Mouse (Mus musculus): Measurements from ENCODE around the gene Spop. TPM values are rescaled to one million over a fixed set of nuclear protein-coding genes. Genes with fewer than 3 reads are reported as not detected.

The Spop gene
- polyA plus RNA-seq, 1 experiment from 2014 or later: 140 TPM

DNA sequence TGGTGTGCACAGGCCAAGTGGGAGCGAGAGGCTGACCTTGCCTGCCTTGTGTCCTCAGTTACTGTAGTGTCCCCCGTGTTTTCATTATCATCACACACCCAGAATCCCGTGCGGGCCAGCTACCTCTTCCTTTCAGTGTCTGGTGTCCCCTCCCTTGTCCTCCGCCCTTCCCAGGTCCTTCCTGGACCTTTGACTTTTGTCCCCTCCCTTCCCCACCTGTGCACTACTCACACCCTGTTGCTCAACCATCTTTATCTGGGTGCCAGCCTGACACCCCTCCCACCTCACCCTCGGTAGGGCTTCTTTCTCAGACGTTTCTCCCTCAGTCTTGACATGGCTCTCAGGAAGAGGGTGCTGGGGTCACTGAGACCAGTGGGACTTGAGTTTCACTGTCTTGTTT lies 26.5 kb upstream of the Spop start:
- Histone ChIP-seq H3K36me3 (ENCODE audit: insufficient read depth, low read length) (peaks cover 12% of the 10 kb centered on the region), H3K9ac (replicated peaks; ENCODE audit: low read depth) (no peak overlapping the region), H3K4me1 (ENCODE audit: insufficient read depth, low read depth, low read length) (no peaks in the 10 kb centered on the region), H3K4me2 (replicated peaks; ENCODE audit: low read depth, low read length) (no peak overlapping the region), H3K4me3 (ENCODE audit: low read depth, low read length) (no peak overlapping the region), H3K27me3 (replicated peaks; ENCODE audit: insufficient read depth, low read length) (no peaks in the 10 kb centered on the region), H3K9me3 (ENCODE audit: low read length) (no peaks in the 10 kb centered on the region), H3K27ac (ENCODE audit: low read length) (no peak overlapping the region)
- DNase-seq (ENCODE audit: low spot score): no peak
- 78% methylated on average over 7 of the region's 7 CpGs for WGBS
- no peak for ATAC-seq
- TF ChIP-seq CTCF (IDR thresholded peaks at IDR 0.05) (no peak), EP300 (IDR thresholded peaks at IDR 0.05) (no peak)

DNA sequence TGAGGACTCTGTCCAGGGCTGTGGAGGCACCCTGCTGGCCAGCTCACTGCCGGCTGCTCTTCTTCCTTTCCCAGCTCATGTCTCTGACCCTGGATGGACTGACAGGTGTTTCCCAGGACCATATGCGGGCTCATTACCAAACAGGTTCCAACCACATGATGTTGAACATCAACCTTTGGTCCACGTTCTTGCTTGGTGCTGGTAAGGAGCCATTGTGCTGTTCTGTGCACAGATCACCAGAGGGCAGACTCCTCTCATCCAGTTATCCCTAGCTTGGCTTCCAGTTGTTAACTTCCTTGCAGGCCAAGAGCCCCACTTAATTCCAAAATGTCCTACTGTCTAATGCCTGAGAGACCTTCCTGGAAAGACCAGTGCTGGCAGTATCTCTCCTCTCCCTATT lies 24.9 kb upstream of the Spop start:
- Histone ChIP-seq H3K9me3 (ENCODE audit: low read length) (no peaks in the 10 kb centered on the region), H3K9ac (replicated peaks; ENCODE audit: low read depth) (no peak overlapping the region), H3K36me3 (ENCODE audit: insufficient read depth, low read length) (peaks cover 12% of the 10 kb centered on the region), H3K27ac (ENCODE audit: low read length) (no peak overlapping the region), H3K4me3 (ENCODE audit: low read depth, low read length) (no peak overlapping the region), H3K4me1 (ENCODE audit: insufficient read depth, low read depth, low read length) (no peaks in the 10 kb centered on the region), H3K27me3 (replicated peaks; ENCODE audit: insufficient read depth, low read length) (no peaks in the 10 kb centered on the region), H3K4me2 (replicated peaks; ENCODE audit: low read depth, low read length) (no peak overlapping the region)
- no peak for DNase-seq (ENCODE audit: low spot score)
- TF ChIP-seq EP300 (IDR thresholded peaks at IDR 0.05) (no peak), CTCF (IDR thresholded peaks at IDR 0.05) (peak; percentile 54)
- no peak for ATAC-seq
- 75% methylated on average over 3 of the region's 3 CpGs for WGBS

- no peaks in the 10 kb centered on the region for H3K27me3 ChIP-seq (replicated peaks; ENCODE audit: insufficient read depth, low read length)
- no peaks in the 10 kb centered on the region for H3K9me3 ChIP-seq (ENCODE audit: low read length)
- TF ChIP-seq CTCF (IDR thresholded peaks at IDR 0.05) (no peak), EP300 (IDR thresholded peaks at IDR 0.05) (no peak)
- no peak overlapping the region for H3K27ac ChIP-seq (ENCODE audit: low read length)
- DNase-seq (ENCODE audit: low spot score) (no peak), ATAC-seq (no peak)
- peaks cover 12% of the 10 kb centered on the region for H3K36me3 ChIP-seq (ENCODE audit: insufficient read depth, low read length)
- no peaks in the 10 kb centered on the region for H3K4me1 ChIP-seq (ENCODE audit: insufficient read depth, low read depth, low read length)
- no peak overlapping the region for H3K4me3 ChIP-seq (ENCODE audit: low read depth, low read length)
- no peak overlapping the region for H3K9ac ChIP-seq (replicated peaks; ENCODE audit: low read depth)
- no peak overlapping the region for H3K4me2 ChIP-seq (replicated peaks; ENCODE audit: low read depth, low read length)
- WGBS: 92% methylated on average over 6 of the region's 6 CpGs
These were observed 23.5 kb upstream of the Spop start for GRCm38 (mm10) chr11:95390420-95390819.

- ATAC-seq (no peak), DNase-seq (ENCODE audit: low spot score) (no peak)
- Histone ChIP-seq H3K4me1 (ENCODE audit: insufficient read depth, low read depth, low read length) (no peaks in the 10 kb centered on the region), H3K9ac (replicated peaks; ENCODE audit: low read depth) (no peak overlapping the region), H3K9me3 (ENCODE audit: low read length) (no peaks in the 10 kb centered on the region), H3K4me3 (ENCODE audit: low read depth, low read length) (no peak overlapping the region), H3K36me3 (ENCODE audit: insufficient read depth, low read length) (peaks cover 12% of the 10 kb centered on the region), H3K27ac (ENCODE audit: low read length) (no peak overlapping the region), H3K4me2 (replicated peaks; ENCODE audit: low read depth, low read length) (no peak overlapping the region), H3K27me3 (replicated peaks; ENCODE audit: insufficient read depth, low read length) (no peaks in the 10 kb centered on the region)
- WGBS: 67% methylated on average over 4 of the region's 4 CpGs
- TF ChIP-seq EP300 (IDR thresholded peaks at IDR 0.05): no peak
- no peak for TF ChIP-seq CTCF (IDR thresholded peaks at IDR 0.05)
These were observed 22.7 kb upstream of the Spop start for GRCm38 (mm10) chr11:95391201-95391600.

- no peak for TF ChIP-seq EP300 (IDR thresholded peaks at IDR 0.05)
- no peak for TF ChIP-seq CTCF (IDR thresholded peaks at IDR 0.05)
- no peaks in the 10 kb centered on the region for H3K27me3 ChIP-seq (replicated peaks; ENCODE audit: insufficient read depth, low read length)
- no peak overlapping the region for H3K4me2 ChIP-seq (replicated peaks; ENCODE audit: low read depth, low read length)
- H3K4me1 ChIP-seq (ENCODE audit: insufficient read depth, low read depth, low read length): no peaks in the 10 kb centered on the region
- 61% methylated on average over 5 of the region's 5 CpGs for WGBS
- no peak overlapping the region for H3K9ac ChIP-seq (replicated peaks; ENCODE audit: low read depth)
- H3K9me3 ChIP-seq (ENCODE audit: low read length): no peaks in the 10 kb centered on the region
- DNase-seq (ENCODE audit: low spot score): no peak
- H3K36me3 ChIP-seq (ENCODE audit: insufficient read depth, low read length): peaks cover 12% of the 10 kb centered on the region
- H3K4me3 ChIP-seq (ENCODE audit: low read depth, low read length): no peak overlapping the region
- no peak for ATAC-seq
- H3K27ac ChIP-seq (ENCODE audit: low read length): no peak overlapping the region
These were observed 22.1 kb upstream of the Spop start for GRCm38 (mm10) chr11:95391743-95392142.

DNA sequence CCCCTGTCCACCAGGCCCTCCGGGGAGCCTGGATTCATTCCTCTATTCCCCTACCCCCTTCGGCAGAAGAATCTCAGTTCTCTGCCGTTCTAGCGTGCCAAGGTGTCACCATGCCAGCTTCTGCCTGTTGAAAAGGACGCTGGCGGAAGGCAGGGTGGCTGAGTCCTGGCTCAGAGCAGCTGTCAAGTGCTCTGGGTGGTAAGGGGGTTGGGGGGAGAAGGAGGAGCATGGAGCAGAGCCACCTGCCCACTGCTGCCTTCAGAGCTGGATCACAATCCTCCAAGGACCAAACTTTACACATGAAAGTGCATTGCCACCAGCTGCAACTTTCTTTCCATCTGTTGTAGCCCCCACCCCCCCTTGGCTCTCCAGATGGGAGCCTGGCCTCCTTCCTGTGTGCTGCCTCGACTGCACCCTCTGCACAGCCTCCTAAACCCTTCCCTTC lies 21.6 kb upstream of the Spop start:
- TF ChIP-seq EP300 (IDR thresholded peaks at IDR 0.05) (no peak), CTCF (IDR thresholded peaks at IDR 0.05) (no peak)
- Histone ChIP-seq H3K4me2 (replicated peaks; ENCODE audit: low read depth, low read length) (no peak overlapping the region), H3K27me3 (replicated peaks; ENCODE audit: insufficient read depth, low read length) (no peaks in the 10 kb centered on the region), H3K9me3 (ENCODE audit: low read length) (no peaks in the 10 kb centered on the region), H3K4me1 (ENCODE audit: insufficient read depth, low read depth, low read length) (no peaks in the 10 kb centered on the region), H3K9ac (replicated peaks; ENCODE audit: low read depth) (no peak overlapping the region), H3K27ac (ENCODE audit: low read length) (no peak overlapping the region), H3K4me3 (ENCODE audit: low read depth, low read length) (no peak overlapping the region), H3K36me3 (ENCODE audit: insufficient read depth, low read length) (peaks cover 8% of the 10 kb centered on the region)
- ATAC-seq (no peak), DNase-seq (ENCODE audit: low spot score) (no peak)
- WGBS: 42% methylated on average over 7 of the region's 7 CpGs

All from lung, postnatal 0 days (tissue).